Mouse (Mus musculus) ES-Bruce4 (cell line): ENCODE results near the gene Lrrc19.

ENCODE experiments used
- CTCF ChIP-seq: IDR thresholded peaks from one replicate; pipeline ENCODE4 v1.8.1; 2011; ENCODE audit warnings: low read depth, low read length
- POLR2A ChIP-seq: IDR thresholded peaks from one replicate; pipeline ENCODE4 v1.8.1; 2011; ENCODE audit warnings: low read length; ENCODE audit not compliant: insufficient read depth

DNA sequence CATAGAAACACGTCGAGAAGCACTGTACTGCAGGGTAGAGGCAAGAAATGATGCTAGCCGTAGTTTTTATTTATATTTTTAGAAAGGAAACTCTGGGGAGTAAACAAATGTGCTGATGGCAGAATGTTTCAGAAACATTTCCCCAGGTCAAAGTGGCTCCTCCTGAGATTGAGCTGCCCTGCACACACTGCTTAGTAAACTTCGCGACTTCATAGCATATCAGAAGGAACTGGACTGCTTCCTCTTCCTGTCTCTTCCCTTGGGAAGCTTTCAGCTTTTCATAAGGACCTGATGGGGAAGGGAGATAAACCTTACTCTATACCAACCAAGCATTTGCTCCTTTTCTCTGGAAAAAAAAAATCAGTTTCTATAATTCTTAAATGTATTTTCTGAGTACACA is 33.4 kb upstream of the Lrrc19 start:
- TF ChIP-seq POLR2A: no peak
- no peak for TF ChIP-seq CTCF
